Mouse (Mus musculus): ENCODE measurements around the gene Eif2b2. TPM values are rescaled to one million over a fixed set of nuclear protein-coding genes. Genes with fewer than 3 reads are reported as not detected.

The Eif2b2 gene
- polyA plus RNA-seq, 1 experiment from 2014 or later, result 122 TPM

DNA sequence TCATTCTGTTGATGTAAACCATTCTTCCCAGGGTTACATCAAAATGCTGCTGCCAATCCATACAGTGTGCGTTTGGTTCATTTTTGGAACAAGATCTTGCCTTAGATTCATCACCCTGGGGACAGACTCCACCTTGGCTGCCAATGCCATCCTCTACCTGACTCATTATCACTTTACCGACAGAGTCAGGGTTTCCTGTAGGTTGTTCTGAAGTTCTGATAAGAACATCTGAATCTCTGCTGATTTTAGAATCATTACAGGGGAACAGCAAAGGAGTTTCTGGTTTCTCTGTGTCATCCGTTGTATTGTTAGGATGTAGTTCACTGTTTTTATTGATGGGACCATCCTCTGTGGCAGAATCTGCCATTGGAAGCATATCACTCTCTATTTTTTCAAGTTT, 47.0 kb downstream of the Eif2b2 start:
- H3K4me3 ChIP-seq, result no peak overlapping the region
- no peaks in the 10 kb centered on the region for H3K27me3 ChIP-seq (replicated peaks; ENCODE audit: low read depth, poor library complexity, severe bottlenecking)
- H3K36me3 ChIP-seq (replicated peaks), result peaks cover 19% of the 10 kb centered on the region
- H3K27ac ChIP-seq (replicated peaks), result no peak overlapping the region
- peaks cover 40% of the 10 kb centered on the region for H3K4me1 ChIP-seq
- WGBS, result 91% methylated on average over 3 of the region's 3 CpGs
- no peaks in the 10 kb centered on the region for H3K9me3 ChIP-seq
- DNase-seq (ENCODE audit: low spot score), result no peak

DNA sequence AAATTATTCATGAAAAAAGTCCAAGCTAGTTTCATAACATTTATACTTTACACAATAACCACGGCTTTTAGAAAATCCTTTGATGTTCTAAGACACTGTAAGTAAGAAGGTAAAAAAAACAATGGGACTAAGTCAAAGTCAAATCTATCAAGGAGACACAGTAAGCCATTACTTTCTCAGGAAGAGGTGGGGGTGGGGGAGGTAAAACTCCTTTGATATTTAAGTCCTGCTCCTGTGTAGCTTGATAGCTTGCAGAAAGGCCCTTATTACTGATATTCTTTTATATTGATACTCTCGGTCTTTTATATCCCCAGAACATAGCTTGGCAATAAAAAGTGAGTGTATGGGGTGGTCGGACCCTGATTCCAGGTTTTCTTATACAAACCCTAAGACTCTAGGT, 50.5 kb downstream of the Eif2b2 start:
- WGBS, result 64% methylated on average over 3 of the region's 3 CpGs
- Histone ChIP-seq H3K27ac (replicated peaks) (peak overlapping the region; percentile 91), H3K4me1 (peaks cover 36% of the 10 kb centered on the region), H3K27me3 (replicated peaks; ENCODE audit: low read depth, poor library complexity, severe bottlenecking) (no peaks in the 10 kb centered on the region), H3K36me3 (replicated peaks) (peaks cover 28% of the 10 kb centered on the region), H3K4me3 (peak overlapping the region; percentile 65), H3K9me3 (no peaks in the 10 kb centered on the region)
- no peak for DNase-seq (ENCODE audit: low spot score)

DNA sequence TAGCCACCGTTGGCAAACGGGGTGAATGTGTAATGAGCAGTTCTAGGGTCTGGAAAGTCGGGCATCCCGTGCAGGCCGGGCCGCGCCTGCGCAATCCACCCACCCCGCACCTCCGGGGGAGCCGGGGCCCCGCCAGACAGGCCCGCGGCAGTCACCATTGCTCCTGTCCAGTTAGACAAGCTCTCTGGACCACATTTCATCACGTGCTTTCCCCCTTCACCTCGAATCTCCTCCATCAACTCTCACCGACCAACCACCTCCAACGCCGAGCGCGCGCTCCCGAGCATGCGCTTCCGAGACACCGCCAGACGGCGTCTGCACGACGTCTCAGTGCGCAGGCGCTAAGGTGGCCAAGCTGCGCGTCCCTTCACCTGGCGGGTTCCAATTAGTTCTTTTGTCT, 51.0 kb downstream of the Eif2b2 start, which contains the start of gene Mlh3:
Gene Mlh3, minus strand, starts transcription at position 281 of the 400 bp plus-strand sequence.
- H3K4me3 ChIP-seq, result peak within 1 kb of the TSS; percentile 65
- no peaks in the 10 kb centered on the region for H3K9me3 ChIP-seq
- 4% methylated on average over 35 of the region's 35 CpGs for WGBS
- H3K27ac ChIP-seq (replicated peaks), result peak within 1 kb of the TSS; percentile 91
- DNase-seq (ENCODE audit: low spot score), result peak; percentile 90
- H3K27me3 ChIP-seq (replicated peaks; ENCODE audit: low read depth, poor library complexity, severe bottlenecking), result no peaks in the 10 kb centered on the region
- H3K4me1 ChIP-seq, result peaks cover 31% of the 10 kb centered on the region
- peaks cover 33% of the 10 kb centered on the region for H3K36me3 ChIP-seq (replicated peaks)

DNA sequence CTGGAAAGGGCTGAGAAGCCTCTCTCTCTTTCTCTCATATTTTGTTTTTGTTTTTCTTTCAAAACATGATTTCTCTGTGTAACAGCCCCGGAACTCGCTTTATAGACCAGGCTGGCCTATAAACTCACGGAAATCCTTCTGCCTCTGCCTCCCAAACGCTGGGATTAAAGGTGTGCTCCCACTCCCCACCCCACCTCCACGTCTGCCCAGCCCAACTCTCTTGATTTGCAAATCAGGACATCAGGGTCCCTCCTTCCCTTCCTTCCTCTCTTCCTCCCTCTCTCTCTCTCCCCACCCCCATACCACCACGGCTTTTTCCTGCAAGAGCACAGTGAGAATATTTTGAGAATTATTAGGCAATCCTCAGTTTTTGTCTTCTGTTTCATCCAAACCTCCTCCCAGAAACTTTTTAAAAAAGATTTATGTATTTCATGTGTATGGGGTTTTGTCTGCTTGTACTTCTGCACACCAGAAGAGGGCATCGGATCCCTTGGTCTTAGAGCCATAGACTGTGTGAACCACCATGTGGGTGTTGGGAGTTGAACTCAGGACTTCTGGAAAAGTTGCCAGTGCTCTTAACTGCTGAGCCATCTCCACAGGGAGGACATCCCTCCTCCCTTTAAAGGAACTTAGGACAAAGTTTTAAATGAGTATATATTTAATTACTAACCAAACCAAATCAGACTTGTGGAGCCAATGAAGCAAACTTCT, 52.0 kb downstream of the Eif2b2 start:
- Histone ChIP-seq H3K36me3 (replicated peaks) (peaks cover 39% of the 10 kb centered on the region), H3K27ac (replicated peaks) (peak overlapping the region; percentile 91; the same call in 1 of the 2 replicates), H3K27me3 (replicated peaks; ENCODE audit: low read depth, poor library complexity, severe bottlenecking) (no peaks in the 10 kb centered on the region), H3K4me1 (peaks cover 24% of the 10 kb centered on the region), H3K4me3 (peak overlapping the region; percentile 65), H3K9me3 (no peaks in the 10 kb centered on the region)
- 77% methylated on average over 7 of the region's 7 CpGs for WGBS
- no peak for DNase-seq (ENCODE audit: low spot score)

DNA sequence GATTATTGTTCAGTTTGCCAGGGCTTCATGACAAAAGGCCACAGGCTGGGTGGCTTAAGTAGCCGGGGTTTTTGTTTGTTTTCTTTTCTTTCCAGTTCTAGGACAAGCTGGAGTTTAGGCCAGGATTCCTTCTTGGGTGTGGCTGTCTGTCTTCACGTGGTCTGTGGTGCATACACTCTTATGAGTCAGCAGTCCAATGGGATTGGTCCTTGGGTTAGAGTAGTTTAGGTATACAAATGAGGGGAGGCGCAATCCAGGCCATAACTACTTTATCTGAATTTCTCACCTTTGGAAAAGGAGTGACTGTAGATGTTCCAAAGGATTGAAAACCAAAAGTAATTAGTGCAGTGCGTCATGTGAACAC, 52.5 kb downstream of the Eif2b2 start:
- Histone ChIP-seq H3K36me3 (replicated peaks) (peaks cover 36% of the 10 kb centered on the region), H3K4me3 (no peak overlapping the region), H3K4me1 (peaks cover 24% of the 10 kb centered on the region), H3K27me3 (replicated peaks; ENCODE audit: low read depth, poor library complexity, severe bottlenecking) (no peaks in the 10 kb centered on the region), H3K9me3 (no peaks in the 10 kb centered on the region), H3K27ac (replicated peaks) (no peak overlapping the region)
- no peak for DNase-seq (ENCODE audit: low spot score)
- WGBS, result 80% methylated on average over 4 of the region's 4 CpGs

DNA sequence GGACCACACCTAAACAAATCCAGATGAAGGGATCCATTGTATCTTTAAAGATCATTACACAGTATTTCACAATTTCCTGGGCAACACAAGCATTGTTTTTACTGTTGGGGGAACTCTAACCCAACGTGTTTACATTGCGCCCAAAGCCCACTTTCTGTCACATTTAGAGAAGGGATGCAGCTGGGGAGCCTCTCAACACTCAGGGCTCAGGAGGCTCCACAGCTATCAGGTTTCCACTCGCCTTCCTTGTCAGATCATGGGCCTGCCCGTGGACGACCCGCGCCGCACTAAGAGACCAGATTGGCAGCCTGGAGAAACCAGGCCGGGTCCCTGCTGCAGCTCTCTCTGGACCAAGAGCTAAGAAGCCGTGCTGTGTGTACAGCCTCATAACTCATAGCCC, 54.2 kb downstream of the Eif2b2 start:
- peak; percentile 68 for DNase-seq (ENCODE audit: low spot score)
- peak overlapping the region; percentile 52 for H3K27ac ChIP-seq (replicated peaks)
- no peak overlapping the region for H3K4me3 ChIP-seq
- peaks cover 25% of the 10 kb centered on the region for H3K36me3 ChIP-seq (replicated peaks)
- H3K27me3 ChIP-seq (replicated peaks; ENCODE audit: low read depth, poor library complexity, severe bottlenecking), result no peaks in the 10 kb centered on the region
- 57% methylated on average over 10 of the region's 10 CpGs for WGBS
- peaks cover 24% of the 10 kb centered on the region for H3K4me1 ChIP-seq
- H3K9me3 ChIP-seq, result no peaks in the 10 kb centered on the region

Small RNA genes lying within 50 kb of the gene (microRNA-seq; reads per million reads assigned to microRNA genes)
- not detected for gene Mir6938

Other genes with a start within 250 kb of the Eif2b2 start
- 191 and 192 TPM in 2 replicates for gene Fcf1, start 248.6 kb upstream of the Eif2b2 start, polyA plus RNA-seq (2016; fragmentation: Nextera tagmentation; extraction: Ambion mirVana)
- gene Arel1, start 248.6 kb upstream of the Eif2b2 start, polyA plus RNA-seq (2016; fragmentation: Nextera tagmentation; extraction: Ambion mirVana), result 16.8 and 18.1 TPM in 2 replicates
- 36.5 and 37.9 TPM in 2 replicates for gene Ylpm1, start 223.2 kb upstream of the Eif2b2 start, polyA plus RNA-seq (2016; fragmentation: Nextera tagmentation; extraction: Ambion mirVana)
- gene Prox2, start 108.7 kb upstream of the Eif2b2 start, polyA plus RNA-seq (2016; fragmentation: Nextera tagmentation; extraction: Ambion mirVana), result 2.9 and 3.7 TPM in 2 replicates
- gene Dlst, start 108.6 kb upstream of the Eif2b2 start, polyA plus RNA-seq (2016; fragmentation: Nextera tagmentation; extraction: Ambion mirVana), result 106 TPM in 2 replicates
- 2.0 and 2.2 TPM in 2 replicates for gene Rps6kl1, start 68.2 kb upstream of the Eif2b2 start, polyA plus RNA-seq (2016; fragmentation: Nextera tagmentation; extraction: Ambion mirVana)
- 9.3 and 9.8 TPM in 2 replicates for gene Pgf, start 41.7 kb upstream of the Eif2b2 start, polyA plus RNA-seq (2016; fragmentation: Nextera tagmentation; extraction: Ambion mirVana)
- gene Mlh3, start 51.1 kb downstream of the Eif2b2 start, polyA plus RNA-seq (2016; fragmentation: Nextera tagmentation; extraction: Ambion mirVana), result 7.6 and 8.2 TPM in 2 replicates
- gene Acyp1, start 69.0 kb downstream of the Eif2b2 start, polyA plus RNA-seq (2016; fragmentation: Nextera tagmentation; extraction: Ambion mirVana), result 47.3 and 50.6 TPM in 2 replicates
- gene Zc2hc1c, start 69.1 kb downstream of the Eif2b2 start, polyA plus RNA-seq (2016; fragmentation: Nextera tagmentation; extraction: Ambion mirVana), result 0.90 and 0.92 TPM in 2 replicates
- gene Nek9, start 119.9 kb downstream of the Eif2b2 start, polyA plus RNA-seq (2016; fragmentation: Nextera tagmentation; extraction: Ambion mirVana), result 24.5 and 26.6 TPM in 2 replicates
- 243 and 251 TPM in 2 replicates for gene Tmed10, start 155.4 kb downstream of the Eif2b2 start, polyA plus RNA-seq (2016; fragmentation: Nextera tagmentation; extraction: Ambion mirVana)

Measured in embryonic facial prominence, embryonic 10.5 days (tissue).